Mouse (Mus musculus) kidney, postnatal 36 days (tissue): Measurements from ENCODE around the gene Pdcd2.

ENCODE experiments used
- DNase-seq, 2 experiments: peaks; one replicate each; pipeline ENCODE4 v3.0.0; 2021 to 2022; ENCODE audit warnings: mixed read lengths in 2 of 2

The Pdcd2 gene

GRCm38 (mm10) chr17:15498753-15499113, 28.4 kb downstream of the Pdcd2 start:
- DNase-seq: no peak

GRCm38 (mm10) chr17:15497882-15498752, 29.0 kb downstream of the Pdcd2 start:
- DNase-seq: peak; percentile 96 to 98

GRCm38 (mm10) chr17:15490542-15490941, 36.6 kb downstream of the Pdcd2 start:
- no peak for DNase-seq

DNA sequence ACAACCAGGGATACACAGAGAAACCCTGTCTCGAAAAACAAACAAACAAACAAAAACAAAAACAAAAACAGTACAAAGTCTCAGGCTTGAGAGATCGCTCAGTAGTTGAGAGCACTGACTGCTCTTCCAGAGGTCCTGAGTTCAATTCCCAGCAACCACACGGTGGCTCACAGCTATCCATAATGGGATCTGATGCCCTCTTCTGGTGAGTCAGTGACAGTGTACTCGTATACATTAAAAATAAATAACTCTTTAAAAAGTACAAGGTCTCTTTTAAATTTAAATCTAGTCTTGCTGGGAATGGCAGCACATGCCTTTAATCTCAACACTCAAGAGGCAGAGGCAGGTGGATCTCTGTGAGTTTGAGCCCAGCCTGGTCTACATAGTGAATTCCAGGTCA, 54.4 kb downstream of the Pdcd2 start:
- DNase-seq: no peak
